Mouse (Mus musculus) heart, postnatal 14 days (tissue): ENCODE measurements around the gene Stk10. TPM values are rescaled to one million over a fixed set of nuclear protein-coding genes. Genes with fewer than 3 reads are reported as not detected.
"Not testable (repeated sequence)": the region's sequence is repeated elsewhere in the genome, so short reads cannot be mapped to it uniquely, and the experiment has no call there.

Experiments
- DNase-seq, 2 experiments: peaks; one replicate each; pipeline ENCODE4 v3.0.0; 2021 to 2022
- intact Hi-C: fragments of 180-260 bp; cut with DNase I; formaldehyde crosslinking; loops from one replicate; pipeline ENCODE4 v1.15.1; 2025
- total RNA-seq, 2 experiments: library from RNA; stranded (reverse); gene quantifications; 2 replicates each; pipeline ENCODE4 v1.2.3; 2021

The Stk10 gene
- total RNA-seq, 2 experiments from 2014 or later: 14.3 to 14.5 TPM

GRCm38 (mm10) chr11:32590205-32590604 is 57.1 kb downstream of the Stk10 start:
- no peak for DNase-seq
- intact Hi-C loops: no loop called here

- intact Hi-C loops: no loop called here
- DNase-seq: peak in 1 of 2 experiments; percentile 34
These were observed 59.1 kb downstream of the Stk10 start for GRCm38 (mm10) chr11:32591921-32592850.

GRCm38 (mm10) chr11:32593081-32593480 is 60.0 kb downstream of the Stk10 start:
- no peak for DNase-seq
- intact Hi-C loops: no loop called here

- no peak for DNase-seq
- intact Hi-C loops: no loop called here
These were observed 61.0 kb downstream of the Stk10 start for GRCm38 (mm10) chr11:32594122-32594521.

- intact Hi-C loops: no loop called here
These were observed 67.3 kb downstream of the Stk10 start for GRCm38 (mm10) chr11:32600371-32600770.

GRCm38 (mm10) chr11:32601528-32602323 is 68.6 kb downstream of the Stk10 start:
- intact Hi-C loops: no loop called here
- no peak for DNase-seq

More at GRCm38 (mm10) chr11:32600371-32600770, 67.3 kb downstream of the Stk10 start:
- DNase-seq: no peak

- no peak for DNase-seq
- intact Hi-C loops: no loop called here
These were observed 71.6 kb downstream of the Stk10 start for GRCm38 (mm10) chr11:32604663-32605062.

- intact Hi-C loops: no loop called here
- peak; percentile 61 to 76 for DNase-seq
These were observed 72.2 kb downstream of the Stk10 start for GRCm38 (mm10) chr11:32605131-32605860.

- intact Hi-C loops: no loop called here
These were observed 72.8 kb downstream of the Stk10 start for GRCm38 (mm10) chr11:32605907-32606306.

GRCm38 (mm10) chr11:32607319-32607718 is 74.2 kb downstream of the Stk10 start:
- DNase-seq: peak; percentile 47 to 51
- intact Hi-C loops: no loop called here

More at GRCm38 (mm10) chr11:32605907-32606306, 72.8 kb downstream of the Stk10 start:
- DNase-seq: no peak

GRCm38 (mm10) chr11:32610616-32611015 is 77.5 kb downstream of the Stk10 start:
- DNase-seq: no peak
- intact Hi-C loops: no loop called here

GRCm38 (mm10) chr11:32612304-32612703 is 79.2 kb downstream of the Stk10 start:
- intact Hi-C loops: no loop called here
- no peak for DNase-seq

- intact Hi-C loops: no loop called here
- no peak for DNase-seq
These were observed 81.4 kb downstream of the Stk10 start for GRCm38 (mm10) chr11:32614463-32614862.

- intact Hi-C loops: no loop called here
These were observed 82.5 kb downstream of the Stk10 start for GRCm38 (mm10) chr11:32615561-32615960.

GRCm38 (mm10) chr11:32616091-32616490 is 83.0 kb downstream of the Stk10 start:
- DNase-seq: no peak
- intact Hi-C loops: no loop called here

More at GRCm38 (mm10) chr11:32615561-32615960, 82.5 kb downstream of the Stk10 start:
- no peak for DNase-seq

- no peak for DNase-seq
- intact Hi-C loops: no loop called here
These were observed 84.9 kb downstream of the Stk10 start for GRCm38 (mm10) chr11:32618036-32618435.

GRCm38 (mm10) chr11:32618641-32619040 is 85.5 kb downstream of the Stk10 start:
- DNase-seq, intact Hi-C loops: not testable (repeated sequence)

GRCm38 (mm10) chr11:32619257-32619816 is 86.2 kb downstream of the Stk10 start:
- peak; percentile 67 to 75 for DNase-seq
- intact Hi-C loops: no loop called here

GRCm38 (mm10) chr11:32619866-32620456 is 86.9 kb downstream of the Stk10 start:
- DNase-seq: no peak
- intact Hi-C loops: no loop called here
